Mouse (Mus musculus): ENCODE results near the gene Cyp26a1. TPM values are rescaled to one million over a fixed set of nuclear protein-coding genes. Genes with fewer than 3 reads are reported as not detected.

Cyp26a1 gene
- 1.5 and 2.2 TPM in 2 replicates for polyA plus RNA-seq (2015; fragmentation: Nextera tagmentation; extraction: Ambion mirVana)

DNA sequence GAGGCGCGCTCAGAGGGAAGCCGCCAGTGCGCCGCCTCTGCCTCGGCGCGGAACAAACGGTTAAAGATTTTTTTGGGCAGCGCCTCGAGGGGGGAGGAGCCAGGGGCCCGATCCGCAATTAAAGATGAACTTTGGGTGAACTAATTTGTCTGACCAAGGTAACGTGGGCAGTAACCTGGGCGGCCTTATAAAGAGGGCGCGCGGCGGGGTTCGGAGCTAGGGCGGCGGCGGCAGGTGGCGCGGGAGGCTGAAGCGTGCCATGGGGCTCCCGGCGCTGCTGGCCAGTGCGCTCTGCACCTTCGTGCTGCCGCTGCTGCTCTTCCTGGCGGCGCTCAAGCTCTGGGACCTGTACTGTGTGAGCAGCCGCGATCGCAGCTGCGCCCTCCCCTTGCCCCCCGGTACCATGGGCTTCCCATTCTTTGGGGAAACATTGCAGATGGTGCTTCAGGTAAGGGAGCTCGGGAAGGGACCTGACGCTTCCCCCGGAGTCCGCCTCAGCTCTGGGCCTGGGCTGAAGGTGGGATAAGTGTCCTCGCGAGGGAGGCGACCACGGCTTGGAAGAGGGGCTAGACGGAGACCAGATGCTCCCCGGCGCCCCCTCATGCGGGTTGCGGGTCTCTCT lies at the start of gene Cyp26a1:
Cyp26a1 (plus strand) TSS at position 148 of the 622 bp plus-strand sequence.
- Histone ChIP-seq H3K4me1 (ENCODE audit: control insufficient read depth, insufficient read depth, low read length) (peaks cover 29% of the 10 kb centered on the region), H3K9me3 (replicated peaks; ENCODE audit: control insufficient read depth, low read length) (no peaks in the 10 kb centered on the region), H3K36me3 (ENCODE audit: control insufficient read depth, insufficient read depth) (no peaks in the 10 kb centered on the region), H3K27me3 (ENCODE audit: control insufficient read depth, insufficient read depth, low read length) (peaks cover 98% of the 10 kb centered on the region), H3K27ac (ENCODE audit: low read length) (no peak within 1 kb of the TSS), H3K9ac (ENCODE audit: low read length) (no peak within 1 kb of the TSS), H3K4me2 (ENCODE audit: low read depth, low read length) (peak within 1 kb of the TSS; percentile 83), H3K4me3 (ENCODE audit: low read length) (peak within 1 kb of the TSS; percentile 55)
- WGBS, result under 1% methylated on average over 49 of the region's 51 CpGs
- no peak; the same call in 1 of the 2 replicates for ATAC-seq (replicated peaks; ENCODE audit: extremely low read depth, insufficient read depth, low FRiP score)

DNA sequence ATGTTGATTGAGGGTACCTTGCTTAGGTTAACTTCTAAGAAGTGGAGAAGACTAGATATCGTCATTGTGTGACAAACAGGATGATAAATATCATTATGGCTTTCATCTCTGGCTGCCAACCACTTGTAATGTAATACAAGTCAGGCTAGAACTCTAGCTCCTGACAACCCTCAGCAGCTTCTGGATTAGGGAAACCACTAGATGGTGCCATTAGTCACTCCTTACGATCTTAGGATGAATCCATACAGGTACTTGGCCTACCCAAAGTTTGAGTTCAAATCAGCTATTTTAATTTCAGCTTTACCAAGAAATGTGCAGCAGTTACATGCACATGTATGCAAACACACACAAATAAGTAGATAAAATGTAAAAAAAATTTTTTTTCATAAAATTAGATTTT lies 49.6 kb upstream of the Cyp26a1 start:
- Histone ChIP-seq H3K27ac (ENCODE audit: low read length) (no peak overlapping the region), H3K9ac (ENCODE audit: low read length) (no peak overlapping the region), H3K4me2 (ENCODE audit: low read depth, low read length) (no peak overlapping the region), H3K4me3 (ENCODE audit: low read length) (no peak overlapping the region), H3K9me3 (replicated peaks; ENCODE audit: control insufficient read depth, low read length) (no peaks in the 10 kb centered on the region), H3K27me3 (ENCODE audit: control insufficient read depth, insufficient read depth, low read length) (no peaks in the 10 kb centered on the region), H3K4me1 (ENCODE audit: control insufficient read depth, insufficient read depth, low read length) (no peaks in the 10 kb centered on the region), H3K36me3 (ENCODE audit: control insufficient read depth, insufficient read depth) (no peaks in the 10 kb centered on the region)
- WGBS, result 36% methylated on average over 2 of the region's 2 CpGs
- no peak for ATAC-seq (replicated peaks; ENCODE audit: extremely low read depth, insufficient read depth, low FRiP score)

DNA sequence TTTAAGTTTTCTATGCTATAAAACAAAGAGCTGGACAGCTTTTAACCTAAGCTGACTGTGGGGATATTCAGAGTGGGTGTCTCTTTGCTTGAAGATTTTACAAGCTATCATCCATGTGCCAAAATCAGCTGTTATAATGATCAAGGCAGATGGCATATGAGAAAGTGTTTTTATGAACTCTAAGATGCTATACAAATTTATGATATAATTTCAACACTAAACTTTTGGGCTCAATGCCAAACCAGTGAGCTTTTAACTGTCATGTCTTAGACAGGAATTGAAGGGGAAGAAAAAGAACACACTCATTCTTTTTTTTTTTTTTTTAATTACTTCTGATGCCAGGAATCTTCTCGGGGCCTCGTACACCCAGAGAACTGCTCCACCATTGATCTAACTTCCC lies 47.1 kb upstream of the Cyp26a1 start:
- ATAC-seq (replicated peaks; ENCODE audit: extremely low read depth, insufficient read depth, low FRiP score), result no peak
- no peaks in the 10 kb centered on the region for H3K9me3 ChIP-seq (replicated peaks; ENCODE audit: control insufficient read depth, low read length)
- no peak overlapping the region for H3K9ac ChIP-seq (ENCODE audit: low read length)
- H3K4me1 ChIP-seq (ENCODE audit: control insufficient read depth, insufficient read depth, low read length), result no peaks in the 10 kb centered on the region
- no peak overlapping the region for H3K27ac ChIP-seq (ENCODE audit: low read length)
- no peak overlapping the region for H3K4me2 ChIP-seq (ENCODE audit: low read depth, low read length)
- no peaks in the 10 kb centered on the region for H3K36me3 ChIP-seq (ENCODE audit: control insufficient read depth, insufficient read depth)
- WGBS, result 64% methylated on average over 2 of the region's 2 CpGs
- H3K4me3 ChIP-seq (ENCODE audit: low read length), result no peak overlapping the region
- H3K27me3 ChIP-seq (ENCODE audit: control insufficient read depth, insufficient read depth, low read length), result no peaks in the 10 kb centered on the region

DNA sequence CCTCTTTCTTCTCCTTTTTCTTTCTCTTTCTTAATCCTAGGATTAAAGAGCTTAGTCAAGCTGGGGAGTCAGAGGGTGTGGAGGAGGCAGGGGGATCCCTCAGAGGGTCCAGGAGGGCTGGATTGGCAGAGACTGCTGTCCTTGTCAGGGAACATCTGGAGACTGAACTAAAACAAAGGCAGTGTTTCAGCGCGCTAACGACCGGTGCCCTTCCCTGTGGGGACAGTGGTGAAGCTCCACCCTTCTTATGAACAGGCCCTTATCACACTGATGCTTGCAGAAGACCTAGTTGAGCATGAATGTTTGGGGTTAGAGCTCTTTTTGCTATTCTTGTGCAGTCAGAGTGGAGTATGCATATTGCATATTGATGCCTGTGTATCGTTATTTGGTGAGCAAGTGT lies 43.6 kb upstream of the Cyp26a1 start:
- no peak for ATAC-seq (replicated peaks; ENCODE audit: extremely low read depth, insufficient read depth, low FRiP score)

DNA sequence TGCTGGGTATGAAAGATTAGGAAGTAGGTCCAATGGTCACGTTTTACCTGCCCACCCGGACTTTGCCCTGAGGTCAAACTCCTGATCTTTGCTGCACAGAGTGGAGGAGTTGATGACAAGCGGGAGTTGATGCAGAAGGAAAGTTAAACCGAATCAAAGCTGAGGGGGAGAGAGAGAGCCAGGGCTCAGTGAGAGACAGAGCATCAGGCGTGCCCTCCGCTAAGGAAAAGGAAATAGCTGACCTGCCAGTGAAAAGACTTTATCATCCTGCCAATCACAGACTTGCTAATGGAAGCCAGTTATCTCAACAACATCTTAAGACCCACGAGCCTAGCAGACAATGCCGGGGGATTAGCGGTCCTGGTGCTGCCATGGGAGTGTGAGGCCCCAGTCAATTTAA lies 41.2 kb upstream of the Cyp26a1 start:
- Histone ChIP-seq H3K4me3 (ENCODE audit: low read length) (no peak overlapping the region), H3K27ac (ENCODE audit: low read length) (no peak overlapping the region), H3K4me2 (ENCODE audit: low read depth, low read length) (no peak overlapping the region), H3K4me1 (ENCODE audit: control insufficient read depth, insufficient read depth, low read length) (no peaks in the 10 kb centered on the region), H3K9me3 (replicated peaks; ENCODE audit: control insufficient read depth, low read length) (no peaks in the 10 kb centered on the region), H3K9ac (ENCODE audit: low read length) (no peak overlapping the region), H3K27me3 (ENCODE audit: control insufficient read depth, insufficient read depth, low read length) (no peaks in the 10 kb centered on the region), H3K36me3 (ENCODE audit: control insufficient read depth, insufficient read depth) (no peaks in the 10 kb centered on the region)
- ATAC-seq (replicated peaks; ENCODE audit: extremely low read depth, insufficient read depth, low FRiP score), result no peak
- 25% methylated on average over 9 of the region's 9 CpGs for WGBS

More for the DNA sequence above, 43.6 kb upstream of the Cyp26a1 start:
- Histone ChIP-seq H3K27me3 (ENCODE audit: control insufficient read depth, insufficient read depth, low read length) (no peaks in the 10 kb centered on the region), H3K9me3 (replicated peaks; ENCODE audit: control insufficient read depth, low read length) (no peaks in the 10 kb centered on the region), H3K36me3 (ENCODE audit: control insufficient read depth, insufficient read depth) (no peaks in the 10 kb centered on the region), H3K4me3 (ENCODE audit: low read length) (no peak overlapping the region), H3K9ac (ENCODE audit: low read length) (no peak overlapping the region), H3K4me2 (ENCODE audit: low read depth, low read length) (no peak overlapping the region), H3K4me1 (ENCODE audit: control insufficient read depth, insufficient read depth, low read length) (no peaks in the 10 kb centered on the region), H3K27ac (ENCODE audit: low read length) (no peak overlapping the region)
- WGBS, result 50% methylated on average over 5 of the region's 5 CpGs

DNA sequence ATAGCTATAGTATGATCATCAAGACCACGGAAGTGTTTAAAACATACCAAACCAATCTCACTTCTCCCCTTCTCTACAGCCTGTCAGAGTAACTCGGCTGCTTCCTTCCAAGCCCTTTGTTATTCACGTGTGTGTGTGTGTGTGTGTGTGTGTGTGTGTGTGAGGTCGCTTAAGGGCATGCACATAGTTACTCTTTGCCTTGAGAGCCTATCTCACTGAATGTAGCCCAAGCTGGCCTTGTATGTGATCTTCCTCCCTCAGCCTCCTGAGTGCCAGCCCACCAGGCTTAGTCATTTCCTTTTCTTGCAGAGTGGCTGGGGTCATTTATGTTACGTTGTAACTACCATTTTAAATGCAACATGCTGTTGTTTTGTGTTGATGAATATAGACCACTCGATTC lies 32.3 kb upstream of the Cyp26a1 start:
- Histone ChIP-seq H3K4me1 (ENCODE audit: control insufficient read depth, insufficient read depth, low read length) (no peaks in the 10 kb centered on the region), H3K27me3 (ENCODE audit: control insufficient read depth, insufficient read depth, low read length) (no peaks in the 10 kb centered on the region), H3K36me3 (ENCODE audit: control insufficient read depth, insufficient read depth) (no peaks in the 10 kb centered on the region), H3K4me3 (ENCODE audit: low read length) (no peak overlapping the region), H3K9me3 (replicated peaks; ENCODE audit: control insufficient read depth, low read length) (no peaks in the 10 kb centered on the region), H3K9ac (ENCODE audit: low read length) (no peak overlapping the region), H3K27ac (ENCODE audit: low read length) (no peak overlapping the region), H3K4me2 (ENCODE audit: low read depth, low read length) (no peak overlapping the region)
- WGBS, result 67% methylated on average over 6 of the region's 6 CpGs
- no peak for ATAC-seq (replicated peaks; ENCODE audit: extremely low read depth, insufficient read depth, low FRiP score)

DNA sequence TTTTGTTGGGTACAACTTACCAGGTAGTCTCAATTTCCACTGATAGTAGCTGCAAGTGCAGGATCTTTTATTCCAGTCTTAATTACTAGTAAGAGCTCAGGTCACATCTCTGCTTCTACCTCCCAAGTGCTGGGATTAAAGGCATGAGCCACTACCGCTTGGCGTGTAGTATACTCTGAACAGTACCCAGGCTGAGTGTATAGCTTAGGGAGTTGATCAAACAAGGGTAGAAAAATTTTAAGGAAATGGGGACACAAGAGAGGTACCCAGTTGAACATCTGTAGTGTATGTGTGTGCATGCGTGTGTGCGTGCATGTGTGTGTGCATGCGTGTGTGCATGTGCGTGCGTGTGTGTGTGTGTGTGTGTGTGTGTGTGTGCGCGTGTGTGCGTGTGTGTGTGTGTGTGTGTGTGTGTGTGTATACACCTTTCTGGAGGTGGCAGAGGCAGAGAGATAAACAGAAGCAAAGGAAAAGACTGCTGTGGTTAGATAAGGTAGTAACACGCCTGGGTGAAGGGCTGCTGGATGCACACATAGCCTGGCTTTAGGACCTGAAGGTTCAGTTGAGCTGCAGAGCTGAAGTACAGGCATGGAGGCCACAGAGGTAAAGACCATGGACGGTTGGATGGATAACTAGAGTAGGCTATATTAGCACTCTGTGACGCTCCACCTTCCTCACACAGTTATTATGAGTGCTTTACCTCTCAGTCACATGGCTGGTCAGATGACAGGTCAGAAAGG lies 29.6 kb upstream of the Cyp26a1 start:
- ATAC-seq (replicated peaks; ENCODE audit: extremely low read depth, insufficient read depth, low FRiP score), result no peak
- no peak overlapping the region for H3K9ac ChIP-seq (ENCODE audit: low read length)
- no peaks in the 10 kb centered on the region for H3K27me3 ChIP-seq (ENCODE audit: control insufficient read depth, insufficient read depth, low read length)
- H3K27ac ChIP-seq (ENCODE audit: low read length), result no peak overlapping the region
- no peaks in the 10 kb centered on the region for H3K36me3 ChIP-seq (ENCODE audit: control insufficient read depth, insufficient read depth)
- H3K4me3 ChIP-seq (ENCODE audit: low read length), result no peak overlapping the region
- H3K9me3 ChIP-seq (replicated peaks; ENCODE audit: control insufficient read depth, low read length), result no peaks in the 10 kb centered on the region
- H3K4me2 ChIP-seq (ENCODE audit: low read depth, low read length), result no peak overlapping the region
- 58% methylated on average over 13 of the region's 13 CpGs for WGBS
- H3K4me1 ChIP-seq (ENCODE audit: control insufficient read depth, insufficient read depth, low read length), result no peaks in the 10 kb centered on the region

DNA sequence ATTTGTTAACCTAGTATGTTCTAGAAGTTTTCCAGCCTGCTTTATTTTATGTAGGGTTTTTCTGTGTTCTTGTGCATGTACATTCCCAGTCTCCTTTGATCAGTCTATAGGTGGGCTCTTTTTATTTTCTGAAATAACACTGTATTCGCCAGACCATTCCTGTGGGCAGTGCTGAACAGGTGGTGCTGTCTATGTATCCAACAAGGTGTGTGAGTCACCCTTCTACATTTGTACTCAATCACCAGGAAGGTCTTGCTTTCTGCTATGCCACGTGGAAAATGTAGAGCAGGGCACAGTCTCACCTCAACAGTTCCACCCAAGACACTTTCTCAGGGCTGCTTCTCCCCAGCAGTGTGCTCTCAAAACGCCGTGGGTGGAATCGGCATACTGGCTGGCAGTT lies 28.9 kb upstream of the Cyp26a1 start:
- Histone ChIP-seq H3K9ac (ENCODE audit: low read length) (no peak overlapping the region), H3K4me3 (ENCODE audit: low read length) (no peak overlapping the region), H3K27ac (ENCODE audit: low read length) (no peak overlapping the region), H3K4me2 (ENCODE audit: low read depth, low read length) (no peak overlapping the region), H3K9me3 (replicated peaks; ENCODE audit: control insufficient read depth, low read length) (no peaks in the 10 kb centered on the region), H3K4me1 (ENCODE audit: control insufficient read depth, insufficient read depth, low read length) (no peaks in the 10 kb centered on the region), H3K36me3 (ENCODE audit: control insufficient read depth, insufficient read depth) (no peaks in the 10 kb centered on the region), H3K27me3 (ENCODE audit: control insufficient read depth, insufficient read depth, low read length) (no peaks in the 10 kb centered on the region)
- no peak for ATAC-seq (replicated peaks; ENCODE audit: extremely low read depth, insufficient read depth, low FRiP score)
- 91% methylated on average over 5 of the region's 5 CpGs for WGBS

DNA sequence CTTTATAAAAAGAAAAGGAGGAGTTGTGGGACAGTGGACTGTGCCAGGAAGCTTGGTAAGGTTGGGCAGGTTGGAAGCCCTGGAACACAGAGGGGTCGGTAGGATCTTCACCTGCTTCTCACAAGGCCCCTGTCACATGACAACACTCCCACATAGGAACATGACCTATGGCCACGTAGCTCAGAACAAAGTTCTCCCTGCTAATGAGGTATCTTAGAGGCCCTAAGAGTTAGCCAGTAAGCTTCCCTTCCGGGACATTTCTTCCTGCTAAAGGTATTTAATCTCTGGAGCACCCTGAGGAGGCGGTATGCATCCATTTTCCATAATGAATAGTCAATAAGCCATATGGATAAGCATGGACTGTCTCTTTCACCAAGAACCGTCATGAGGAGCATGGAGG lies 28.1 kb upstream of the Cyp26a1 start:
- H3K27ac ChIP-seq (ENCODE audit: low read length), result no peak overlapping the region
- no peaks in the 10 kb centered on the region for H3K4me1 ChIP-seq (ENCODE audit: control insufficient read depth, insufficient read depth, low read length)
- ATAC-seq (replicated peaks; ENCODE audit: extremely low read depth, insufficient read depth, low FRiP score), result no peak
- H3K4me3 ChIP-seq (ENCODE audit: low read length), result no peak overlapping the region
- H3K4me2 ChIP-seq (ENCODE audit: low read depth, low read length), result no peak overlapping the region
- 86% methylated on average over 5 of the region's 5 CpGs for WGBS
- no peaks in the 10 kb centered on the region for H3K27me3 ChIP-seq (ENCODE audit: control insufficient read depth, insufficient read depth, low read length)
- no peaks in the 10 kb centered on the region for H3K36me3 ChIP-seq (ENCODE audit: control insufficient read depth, insufficient read depth)
- no peak overlapping the region for H3K9ac ChIP-seq (ENCODE audit: low read length)
- H3K9me3 ChIP-seq (replicated peaks; ENCODE audit: control insufficient read depth, low read length), result no peaks in the 10 kb centered on the region

Data from heart, embryonic 16.5 days (tissue).